Mouse (Mus musculus) kidney, postnatal 14 days (tissue): ENCODE results near the gene Gipc1.

Experiments used
- DNase-seq: peaks from one replicate; pipeline ENCODE4 v3.0.0; 2022; ENCODE audit warnings: mixed read lengths

Gene Gipc1

GRCm38 (mm10) chr8:83684517-83684916 is 32.0 kb downstream of the Gipc1 start:
- DNase-seq = no peak

- DNase-seq = no peak
Observed at GRCm38 (mm10) chr8:83689264-83689663, 36.8 kb downstream of the Gipc1 start.

GRCm38 (mm10) chr8:83693609-83694236 is 41.2 kb downstream of the Gipc1 start:
- DNase-seq = no peak

GRCm38 (mm10) chr8:83694369-83695160 is 42.1 kb downstream of the Gipc1 start:
- DNase-seq = peak; percentile 58

- DNase-seq = peak; percentile 42
Observed at GRCm38 (mm10) chr8:83695351-83696106, 43.1 kb downstream of the Gipc1 start.

- peak; percentile 81 for DNase-seq
Observed at GRCm38 (mm10) chr8:83697374-83698220, 45.1 kb downstream of the Gipc1 start.

- peak; percentile 56 for DNase-seq
Observed at GRCm38 (mm10) chr8:83698291-83698660, 45.8 kb downstream of the Gipc1 start.

GRCm38 (mm10) chr8:83698661-83699453 is 46.4 kb downstream of the Gipc1 start, which contains the start of gene Pkn1:
Pkn1 (minus strand) TSS chr8:83699179.
- DNase-seq = peak; percentile 92

- DNase-seq = no peak
Observed at GRCm38 (mm10) chr8:83699566-83699965, 47.1 kb downstream of the Gipc1 start.

GRCm38 (mm10) chr8:83700423-83701085 is 48.1 kb downstream of the Gipc1 start:
- DNase-seq = no peak

- DNase-seq = no peak
Observed at GRCm38 (mm10) chr8:83703426-83703825, 50.9 kb downstream of the Gipc1 start.

- DNase-seq = no peak
Observed at GRCm38 (mm10) chr8:83706411-83706810, 53.9 kb downstream of the Gipc1 start.

- DNase-seq = no peak
Observed at GRCm38 (mm10) chr8:83707554-83707953, 55.1 kb downstream of the Gipc1 start.
